Mouse (Mus musculus) lung, postnatal 0 days (tissue): ENCODE results near the gene Lypd5.

Experiments
- CTCF ChIP-seq: IDR thresholded peaks from 2 replicates; pipeline ENCODE4 v1.5.1; 2016; ENCODE audit warnings: antibody characterized with exemption, mild to moderate bottlenecking
- EP300 ChIP-seq: IDR thresholded peaks from 2 replicates; pipeline ENCODE4 v1.6.1; 2016; ENCODE audit warnings: antibody characterized with exemption, mild to moderate bottlenecking, control low read depth

DNA sequence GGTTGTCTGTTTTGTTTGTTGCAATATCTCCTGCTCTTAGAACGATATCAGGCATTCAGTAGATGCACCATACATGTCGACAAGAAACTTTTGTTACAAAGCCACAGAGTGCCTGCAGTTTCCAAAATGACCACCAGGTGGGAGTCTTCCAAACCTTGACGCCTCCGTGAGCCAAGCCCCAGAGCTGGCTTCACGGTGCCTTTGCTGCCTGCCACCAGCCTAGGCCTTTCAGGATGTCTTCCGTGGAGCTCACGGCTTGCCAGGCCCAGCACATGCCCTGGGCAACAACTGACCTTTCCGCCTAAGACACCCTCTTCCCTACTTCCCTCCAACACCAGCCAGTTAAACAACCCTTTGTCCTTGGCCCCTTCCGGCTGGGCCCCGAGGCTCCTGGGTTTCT lies 15.8 kb downstream of the Lypd5 start:
- peak; percentile 92 for TF ChIP-seq CTCF
- TF ChIP-seq EP300 = no peak
